Mouse (Mus musculus): ENCODE data around the gene Znrf4. TPM values are rescaled to one million over a fixed set of nuclear protein-coding genes. Genes with fewer than 3 reads are reported as not detected.

Gene Znrf4
- polyA plus RNA-seq (2012; rRNA removed; ENCODE audit: low replicate concordance): not detected in 2 replicates

GRCm38 (mm10) chr17:56512310-56512709 is at the start of gene Znrf4:
Gene Znrf4 (minus strand): TSS chr17:56512431.

GRCm38 (mm10) chr17:56554122-56554551 is 41.9 kb upstream of the Znrf4 start, which contains the start of gene Gm20219:
Gene Gm20219 (minus strand): TSS chr17:56554387.

GRCm38 (mm10) chr17:56476402-56476752 is 35.9 kb downstream of the Znrf4 start, which contains the start of gene Ptprs:
Gene Ptprs (minus strand): TSS chr17:56476483.

Other genes with a start within 250 kb of the Znrf4 start
- gene Ticam1, start 235.6 kb downstream of the Znrf4 start, polyA plus RNA-seq (2012; rRNA removed; ENCODE audit: low replicate concordance): 16.9 and 26.3 TPM in 2 replicates
- gene Plin3, start 219.6 kb downstream of the Znrf4 start, polyA plus RNA-seq (2012; rRNA removed; ENCODE audit: low replicate concordance): 44.9 and 45.4 TPM in 2 replicates
- not detected in 2 replicates for gene Arrdc5, start 212.1 kb downstream of the Znrf4 start, polyA plus RNA-seq (2012; rRNA removed; ENCODE audit: low replicate concordance)
- 2.5 and 24.0 TPM in 2 replicates for gene Uhrf1, start 209.1 kb downstream of the Znrf4 start, polyA plus RNA-seq (2012; rRNA removed; ENCODE audit: low replicate concordance)
- 32.1 and 45.8 TPM in 2 replicates for gene Kdm4b, start 186.4 kb downstream of the Znrf4 start, polyA plus RNA-seq (2012; rRNA removed; ENCODE audit: low replicate concordance)
- 129 and 403 TPM in 2 replicates for gene Ptprs, start 35.9 kb downstream of the Znrf4 start, polyA plus RNA-seq (2012; rRNA removed; ENCODE audit: low replicate concordance)
- gene Gm20219, start 42.0 kb upstream of the Znrf4 start, polyA plus RNA-seq (2012; rRNA removed; ENCODE audit: low replicate concordance): 1.7 and 11.7 TPM in 2 replicates
- 49.3 and 95.5 TPM in 2 replicates for gene Safb2, start 72.2 kb upstream of the Znrf4 start, polyA plus RNA-seq (2012; rRNA removed; ENCODE audit: low replicate concordance)
- gene Safb, start 72.4 kb upstream of the Znrf4 start, polyA plus RNA-seq (2012; rRNA removed; ENCODE audit: low replicate concordance): 47.6 and 135 TPM in 2 replicates
- gene 2410015M20Rik, start 97.3 kb upstream of the Znrf4 start, polyA plus RNA-seq (2012; rRNA removed; ENCODE audit: low replicate concordance): 212 and 312 TPM in 2 replicates
- 1,682 and 2,676 TPM in 2 replicates for gene Rpl36, start 101.0 kb upstream of the Znrf4 start, polyA plus RNA-seq (2012; rRNA removed; ENCODE audit: low replicate concordance)
- 89.6 and 94.0 TPM in 2 replicates for gene Lonp1, start 114.5 kb upstream of the Znrf4 start, polyA plus RNA-seq (2012; rRNA removed; ENCODE audit: low replicate concordance)
- gene Catsperd, start 115.7 kb upstream of the Znrf4 start, polyA plus RNA-seq (2012; rRNA removed; ENCODE audit: low replicate concordance): 0.10 and 0.91 TPM in 2 replicates
- gene Ranbp3, start 160.9 kb upstream of the Znrf4 start, polyA plus RNA-seq (2012; rRNA removed; ENCODE audit: low replicate concordance): 65.2 and 115 TPM in 2 replicates
- 611 and 638 TPM in 2 replicates for gene Ndufa11, start 205.3 kb upstream of the Znrf4 start, polyA plus RNA-seq (2012; rRNA removed; ENCODE audit: low replicate concordance)
- 26.0 and 39.8 TPM in 2 replicates for gene Vmac, start 205.6 kb upstream of the Znrf4 start, polyA plus RNA-seq (2012; rRNA removed; ENCODE audit: low replicate concordance)
- 2.3 and 32.0 TPM in 2 replicates for gene Nrtn, start 245.1 kb upstream of the Znrf4 start, polyA plus RNA-seq (2012; rRNA removed; ENCODE audit: low replicate concordance)